Mouse (Mus musculus) midbrain, embryonic 14.5 days (tissue): ENCODE measurements around the gene Gm21954. TPM values are rescaled to one million over a fixed set of nuclear protein-coding genes. Genes with fewer than 3 reads are reported as not detected.

Source experiments
- ATAC-seq: fragments of 200-750 bp; cut with Nextera tagmentation; 2 replicates; pipeline ENCODE4 v1.8.0; 2017; ENCODE audit warnings: moderate number of reproducible peaks, moderate library complexity; ENCODE audit not compliant: low FRiP score, low TSS enrichment
- DNase-seq: peaks from one replicate; pipeline ENCODE4 v3.0.0-alpha.2; 2015
- H3K27ac ChIP-seq: fragments of 300-500 bp; sonication (generic); replicated peaks from 2 replicates; pipeline ENCODE4 v1.5.1; 2014; ENCODE audit warnings: mild to moderate bottlenecking, low read depth, low read length, moderate library complexity
- H3K27me3 ChIP-seq: fragments of 300-500 bp; sonication (generic); 2 replicates; pipeline ENCODE4 v1.6.1; 2014; ENCODE audit warnings: low read length, control low read depth, mixed read lengths; ENCODE audit not compliant: control insufficient read depth, insufficient read depth
- H3K36me3 ChIP-seq: fragments of 300-500 bp; sonication (generic); 2 replicates; pipeline ENCODE4 v1.6.1; 2014; ENCODE audit warnings: low read length, control low read depth; ENCODE audit not compliant: control insufficient read depth, insufficient read depth
- H3K4me1 ChIP-seq: fragments of 300-500 bp; sonication (generic); 2 replicates; pipeline ENCODE4 v1.6.1; 2014; ENCODE audit warnings: mild to moderate bottlenecking, antibody characterized with exemption, low read length, control low read depth; ENCODE audit not compliant: control insufficient read depth, insufficient read depth
- H3K4me2 ChIP-seq: fragments of 300-500 bp; sonication (generic); 2 replicates; pipeline ENCODE4 v1.6.1; 2014; ENCODE audit warnings: mild to moderate bottlenecking, low read length, moderate library complexity
- H3K4me3 ChIP-seq: fragments of 300-500 bp; sonication (generic); replicated peaks from 2 replicates; pipeline ENCODE4 v1.5.1; 2014; ENCODE audit warnings: low read depth, low read length
- H3K9ac ChIP-seq: fragments of 300-500 bp; sonication (generic); replicated peaks from 2 replicates; pipeline ENCODE4 v1.6.1; 2014; ENCODE audit warnings: mild to moderate bottlenecking, low read length, moderate library complexity
- H3K9me3 ChIP-seq: fragments of 300-500 bp; sonication (generic); 2 replicates; pipeline ENCODE4 v1.6.1; 2016; ENCODE audit warnings: low read length, control low read depth, mixed read lengths; ENCODE audit not compliant: control insufficient read depth
- WGBS: fragments of 180-500 bp; shearing (Covaris S2); extraction: QIAGEN DNeasy Blood & Tissue Kit; methylation state at CpG from one replicate; pipeline ENCODE4 v1.1.7; 2014; 5-methylcytosine and 5-hydroxymethylcytosine counted together
- polyA plus RNA-seq: library from polyadenylated mRNA; unstranded; fragments of >200 nt; fragmentation: Nextera tagmentation; extraction: Ambion mirVana; gene quantifications from 2 replicates; pipeline ENCODE4 v1.2.1, GENCODE M21; 2014

Gene Gm21954
- polyA plus RNA-seq, 1 experiment from 2014 or later: not detected

GRCm38 (mm10) chr3:55496462-55496941 is 24.5 kb upstream of the Gm21954 start:
- no peak overlapping the region for H3K4me2 ChIP-seq
- ATAC-seq (no peak), DNase-seq (no peak)
- H3K36me3 ChIP-seq: peaks cover 38% of the 10 kb centered on the region
- no peaks in the 10 kb centered on the region for H3K27me3 ChIP-seq
- H3K4me3 ChIP-seq: no peak overlapping the region
- H3K9me3 ChIP-seq: no peaks in the 10 kb centered on the region
- H3K4me1 ChIP-seq: no peaks in the 10 kb centered on the region
- H3K9ac ChIP-seq: no peak overlapping the region
- no peak overlapping the region for H3K27ac ChIP-seq
- 70% methylated on average over 9 of the region's 9 CpGs for WGBS

GRCm38 (mm10) chr3:55495866-55496265 is 23.9 kb upstream of the Gm21954 start:
- H3K4me1 ChIP-seq: no peaks in the 10 kb centered on the region
- DNase-seq (no peak), ATAC-seq (no peak)
- no peak overlapping the region for H3K4me2 ChIP-seq
- no peaks in the 10 kb centered on the region for H3K9me3 ChIP-seq
- no peak overlapping the region for H3K27ac ChIP-seq
- 13% methylated on average over 4 of the region's 4 CpGs for WGBS
- H3K9ac ChIP-seq: no peak overlapping the region
- no peak overlapping the region for H3K4me3 ChIP-seq
- H3K36me3 ChIP-seq: peaks cover 42% of the 10 kb centered on the region
- H3K27me3 ChIP-seq: no peaks in the 10 kb centered on the region

GRCm38 (mm10) chr3:55495231-55495630 is 23.2 kb upstream of the Gm21954 start:
- Histone ChIP-seq H3K9me3 (no peaks in the 10 kb centered on the region), H3K4me3 (no peak overlapping the region), H3K36me3 (peaks cover 43% of the 10 kb centered on the region), H3K4me2 (no peak overlapping the region), H3K27me3 (no peaks in the 10 kb centered on the region), H3K4me1 (no peaks in the 10 kb centered on the region), H3K27ac (no peak overlapping the region), H3K9ac (no peak overlapping the region)
- ATAC-seq: no peak
- no peak for DNase-seq
- WGBS: 58% methylated on average over 7 of the region's 7 CpGs

GRCm38 (mm10) chr3:55494348-55494747 is 22.3 kb upstream of the Gm21954 start:
- no peak overlapping the region for H3K27ac ChIP-seq
- no peaks in the 10 kb centered on the region for H3K9me3 ChIP-seq
- no peaks in the 10 kb centered on the region for H3K27me3 ChIP-seq
- H3K4me2 ChIP-seq: no peak overlapping the region
- DNase-seq (peak; percentile 53), ATAC-seq (no peak)
- 48% methylated on average over 4 of the region's 4 CpGs for WGBS
- no peak overlapping the region for H3K4me3 ChIP-seq
- no peak overlapping the region for H3K9ac ChIP-seq
- no peaks in the 10 kb centered on the region for H3K4me1 ChIP-seq
- peaks cover 46% of the 10 kb centered on the region for H3K36me3 ChIP-seq

DNA sequence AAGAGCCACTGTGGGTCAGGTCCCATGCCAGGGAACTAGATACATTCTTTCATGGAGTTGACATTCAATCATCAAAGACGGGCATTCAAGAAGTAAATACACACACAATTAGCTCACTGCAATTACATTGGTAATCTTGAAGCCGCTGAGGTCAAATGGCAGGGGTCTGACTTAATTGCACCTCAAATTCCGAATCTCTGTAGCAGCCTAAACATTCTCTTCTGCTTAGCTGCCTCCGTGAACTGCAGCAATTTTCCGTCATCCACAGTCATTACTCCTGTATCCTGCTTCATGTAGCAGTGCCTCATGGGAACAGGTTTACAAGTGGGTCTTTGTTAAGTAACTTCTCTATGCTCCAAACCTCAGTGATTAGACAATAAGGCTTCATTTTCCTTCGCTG is 20.0 kb upstream of the Gm21954 start:
- H3K27ac ChIP-seq: no peak overlapping the region
- H3K4me2 ChIP-seq: no peak overlapping the region
- no peak overlapping the region for H3K4me3 ChIP-seq
- no peak for ATAC-seq
- no peaks in the 10 kb centered on the region for H3K4me1 ChIP-seq
- no peak for DNase-seq
- 69% methylated on average over 6 of the region's 6 CpGs for WGBS
- H3K9me3 ChIP-seq: no peaks in the 10 kb centered on the region
- no peaks in the 10 kb centered on the region for H3K27me3 ChIP-seq
- peaks cover 55% of the 10 kb centered on the region for H3K36me3 ChIP-seq
- H3K9ac ChIP-seq: no peak overlapping the region

- DNase-seq (no peak), ATAC-seq (no peak)
- H3K9me3 ChIP-seq: no peaks in the 10 kb centered on the region
- H3K27me3 ChIP-seq: no peaks in the 10 kb centered on the region
- no peaks in the 10 kb centered on the region for H3K4me1 ChIP-seq
- no peak overlapping the region for H3K9ac ChIP-seq
- WGBS: 74% methylated on average over 12 of the region's 12 CpGs
- peaks cover 69% of the 10 kb centered on the region for H3K36me3 ChIP-seq
- no peak overlapping the region for H3K4me2 ChIP-seq
- no peak overlapping the region for H3K4me3 ChIP-seq
- H3K27ac ChIP-seq: no peak overlapping the region
Measured at GRCm38 (mm10) chr3:55489231-55489990, 17.4 kb upstream of the Gm21954 start.

- WGBS: 64% methylated on average over 4 of the region's 4 CpGs
- no peak for DNase-seq
- H3K27ac ChIP-seq: no peak overlapping the region
Measured at GRCm38 (mm10) chr3:55483328-55483727, 11.3 kb upstream of the Gm21954 start.

GRCm38 (mm10) chr3:55481140-55481539 is 9.1 kb upstream of the Gm21954 start:
- no peak overlapping the region for H3K4me3 ChIP-seq
- no peak overlapping the region for H3K4me2 ChIP-seq
- H3K36me3 ChIP-seq: peaks cover 39% of the 10 kb centered on the region
- no peaks in the 10 kb centered on the region for H3K27me3 ChIP-seq
- H3K9me3 ChIP-seq: no peaks in the 10 kb centered on the region
- 67% methylated on average over 1 of the region's 1 CpGs for WGBS
- no peak for ATAC-seq
- no peaks in the 10 kb centered on the region for H3K4me1 ChIP-seq
- H3K9ac ChIP-seq: no peak overlapping the region
- DNase-seq: no peak
- no peak overlapping the region for H3K27ac ChIP-seq

More at GRCm38 (mm10) chr3:55483328-55483727, 11.3 kb upstream of the Gm21954 start:
- Histone ChIP-seq H3K27me3 (no peaks in the 10 kb centered on the region), H3K9ac (no peak overlapping the region), H3K4me1 (no peaks in the 10 kb centered on the region), H3K4me2 (no peak overlapping the region), H3K36me3 (peaks cover 47% of the 10 kb centered on the region), H3K4me3 (no peak overlapping the region), H3K9me3 (no peaks in the 10 kb centered on the region)
- no peak for ATAC-seq

GRCm38 (mm10) chr3:55479306-55479705 is 7.3 kb upstream of the Gm21954 start:
- H3K9me3 ChIP-seq: no peaks in the 10 kb centered on the region
- H3K9ac ChIP-seq: no peak overlapping the region
- peaks cover 29% of the 10 kb centered on the region for H3K36me3 ChIP-seq
- ATAC-seq (no peak), DNase-seq (no peak)
- H3K4me3 ChIP-seq: no peak overlapping the region
- H3K27me3 ChIP-seq: no peaks in the 10 kb centered on the region
- H3K4me1 ChIP-seq: 0 out of 2 replicates have a peak, but pooled peaks cover 3% of the 10 kb centered on the region
- no peak overlapping the region for H3K4me2 ChIP-seq
- H3K27ac ChIP-seq: no peak overlapping the region
- WGBS: 91% methylated on average over 4 of the region's 4 CpGs
